Mouse (Mus musculus) kidney, embryonic 14.5 days (tissue): ENCODE measurements around the gene Elf2. TPM values are rescaled to one million over a fixed set of nuclear protein-coding genes. Genes with fewer than 3 reads are reported as not detected.

ENCODE experiments used
- ATAC-seq: fragments of 200-750 bp; cut with Nextera tagmentation; 2 replicates; pipeline ENCODE4 v1.8.0; 2017; ENCODE audit warnings: moderate number of reproducible peaks, mild to moderate bottlenecking, moderate TSS enrichment, moderate library complexity; ENCODE audit not compliant: low FRiP score, low TSS enrichment
- H3K27ac ChIP-seq: fragments of 300-500 bp; sonication (generic); 2 replicates; pipeline ENCODE4 v1.5.1; 2014; ENCODE audit warnings: low read depth, mild to moderate bottlenecking, low read length, moderate library complexity, mixed read lengths
- H3K27me3 ChIP-seq: fragments of 300-500 bp; sonication (generic); 2 replicates; pipeline ENCODE4 v1.6.1; 2014; ENCODE audit warnings: mild to moderate bottlenecking, low read length; ENCODE audit not compliant: control insufficient read depth, insufficient read depth
- H3K36me3 ChIP-seq: fragments of 300-500 bp; sonication (generic); 2 replicates; pipeline ENCODE4 v1.6.1; 2014; ENCODE audit warnings: low read length, mixed read lengths; ENCODE audit not compliant: control insufficient read depth, insufficient read depth
- H3K4me1 ChIP-seq: fragments of 300-500 bp; sonication (generic); 2 replicates; pipeline ENCODE4 v1.6.1; 2014; ENCODE audit warnings: low read length, mixed read lengths; ENCODE audit not compliant: control insufficient read depth, insufficient read depth
- H3K4me2 ChIP-seq: fragments of 300-500 bp; sonication (generic); replicated peaks from 2 replicates; pipeline ENCODE4 v1.6.1; 2014; ENCODE audit warnings: low read depth, mild to moderate bottlenecking, low read length
- H3K4me3 ChIP-seq: fragments of 300-500 bp; sonication (generic); 2 replicates; pipeline ENCODE4 v1.5.1; 2014; ENCODE audit warnings: mild to moderate bottlenecking, low read length
- H3K9ac ChIP-seq: fragments of 300-500 bp; sonication (generic); 2 replicates; pipeline ENCODE4 v1.6.1; 2014; ENCODE audit warnings: low read depth, mild to moderate bottlenecking, low read length, moderate library complexity
- H3K9me3 ChIP-seq: fragments of 300-500 bp; sonication (generic); 2 replicates; pipeline ENCODE4 v1.6.1; 2016; ENCODE audit warnings: low read length; ENCODE audit not compliant: control insufficient read depth
- WGBS: fragments of 180-500 bp; shearing (Covaris S2); extraction: QIAGEN DNeasy Blood & Tissue Kit; methylation state at CpG from one replicate; pipeline ENCODE4 v1.1.7; 2014; 5-methylcytosine and 5-hydroxymethylcytosine counted together
- polyA plus RNA-seq: library from polyadenylated mRNA; unstranded; fragments of >200 nt; fragmentation: Nextera tagmentation; extraction: Ambion mirVana; gene quantifications from 2 replicates; pipeline ENCODE4 v1.2.1, GENCODE M21; 2014

Gene Elf2
- polyA plus RNA-seq, 1 experiment from 2014 or later, result 61.6 TPM

DNA sequence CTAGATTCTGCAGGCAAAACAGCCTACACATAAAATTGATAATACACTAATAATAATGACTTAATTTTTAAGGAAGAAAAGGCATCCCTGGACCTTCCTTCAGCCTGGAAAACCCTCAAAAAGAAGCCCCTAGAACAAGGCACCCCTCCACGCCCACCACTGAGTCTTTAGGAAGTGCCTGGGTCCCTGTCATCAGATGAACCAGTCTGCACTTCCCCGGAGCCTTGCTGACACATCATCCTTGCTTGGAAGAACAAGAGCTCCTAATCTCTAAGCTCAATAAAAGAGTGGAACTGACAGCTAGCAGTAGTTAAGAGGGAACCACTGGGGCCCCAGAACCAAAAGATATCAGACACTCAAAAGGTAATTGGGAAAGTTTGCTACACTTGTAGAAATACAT is 33.8 kb downstream of the Elf2 start:
- Histone ChIP-seq H3K4me1 (no peaks in the 10 kb centered on the region), H3K27ac (no peak overlapping the region), H3K9ac (no peak overlapping the region), H3K4me3 (no peak overlapping the region), H3K4me2 (no peak overlapping the region), H3K27me3 (no peaks in the 10 kb centered on the region), H3K9me3 (no peaks in the 10 kb centered on the region), H3K36me3 (no peaks in the 10 kb centered on the region)
- ATAC-seq, result no peak
- WGBS, result 73% methylated on average over 2 of the region's 2 CpGs

DNA sequence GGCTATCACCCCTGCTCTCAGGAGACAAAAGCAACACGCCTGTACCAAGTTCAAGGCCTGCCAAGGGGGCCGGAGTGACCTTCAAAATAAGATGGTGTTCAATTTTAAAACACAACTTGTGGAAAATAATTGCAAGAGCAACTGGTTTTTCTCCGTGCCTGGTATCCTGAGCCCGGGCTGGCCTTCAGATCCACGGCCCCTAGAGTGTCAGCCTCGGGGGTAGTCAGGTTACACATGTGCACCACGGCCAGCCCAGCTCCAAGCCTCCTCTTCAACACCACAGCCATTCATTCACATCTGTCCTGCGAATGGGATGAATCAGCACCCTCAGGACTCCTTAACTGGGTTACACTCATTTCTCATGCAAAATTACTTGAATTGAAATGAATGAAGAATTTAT is 34.5 kb downstream of the Elf2 start:
- Histone ChIP-seq H3K9me3 (no peaks in the 10 kb centered on the region), H3K4me2 (no peak overlapping the region), H3K4me3 (no peak overlapping the region), H3K9ac (no peak overlapping the region), H3K4me1 (no peaks in the 10 kb centered on the region), H3K27me3 (no peaks in the 10 kb centered on the region), H3K27ac (no peak overlapping the region), H3K36me3 (no peaks in the 10 kb centered on the region)
- no peak for ATAC-seq
- WGBS, result 83% methylated on average over 8 of the region's 8 CpGs

- WGBS, result 77% methylated on average over 3 of the region's 3 CpGs
- Histone ChIP-seq H3K4me3 (no peak overlapping the region), H3K4me1 (no peaks in the 10 kb centered on the region), H3K27me3 (no peaks in the 10 kb centered on the region), H3K27ac (no peak overlapping the region), H3K36me3 (no peaks in the 10 kb centered on the region), H3K9ac (no peak overlapping the region), H3K9me3 (no peaks in the 10 kb centered on the region), H3K4me2 (no peak overlapping the region)
- no peak for ATAC-seq
These were observed 37.4 kb downstream of the Elf2 start for GRCm38 (mm10) chr3:51302971-51303476.

DNA sequence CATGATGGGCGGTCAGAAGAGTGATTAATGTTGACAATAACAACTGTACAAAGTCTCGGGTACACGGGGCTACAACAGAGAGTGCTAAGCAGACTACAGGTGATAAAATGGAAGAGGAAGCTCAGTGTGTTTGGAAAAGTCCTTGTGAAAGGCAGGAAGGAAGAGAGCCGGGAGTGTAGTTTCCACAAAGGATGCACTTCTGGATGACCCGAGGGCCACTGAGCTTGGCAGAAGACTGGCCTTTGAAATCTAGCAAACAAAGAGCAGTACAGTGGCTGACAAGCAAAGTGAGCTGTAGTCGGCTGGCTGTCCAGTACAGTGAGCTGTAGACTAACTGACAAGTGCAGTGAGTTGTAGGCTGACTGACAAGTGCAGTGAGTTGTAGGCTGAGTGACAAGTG is 38.9 kb downstream of the Elf2 start:
- Histone ChIP-seq H3K27ac (no peak overlapping the region), H3K4me1 (no peaks in the 10 kb centered on the region), H3K9ac (no peak overlapping the region), H3K27me3 (no peaks in the 10 kb centered on the region), H3K36me3 (no peaks in the 10 kb centered on the region), H3K4me3 (no peak overlapping the region), H3K4me2 (no peak overlapping the region), H3K9me3 (no peaks in the 10 kb centered on the region)
- no peak for ATAC-seq
- WGBS, result 77% methylated on average over 6 of the region's 6 CpGs

GRCm38 (mm10) chr3:51296790-51297189 is 43.7 kb downstream of the Elf2 start:
- ATAC-seq, result no peak
- H3K9ac ChIP-seq, result no peak overlapping the region
- no peaks in the 10 kb centered on the region for H3K36me3 ChIP-seq
- no peaks in the 10 kb centered on the region for H3K4me1 ChIP-seq
- H3K9me3 ChIP-seq, result no peaks in the 10 kb centered on the region
- no peak overlapping the region for H3K27ac ChIP-seq
- no peak overlapping the region for H3K4me3 ChIP-seq
- H3K4me2 ChIP-seq, result no peak overlapping the region
- H3K27me3 ChIP-seq, result no peaks in the 10 kb centered on the region
- WGBS, result 65% methylated on average over 1 of the region's 1 CpGs

- Histone ChIP-seq H3K9ac (no peak overlapping the region), H3K4me3 (no peak overlapping the region), H3K4me2 (no peak overlapping the region), H3K4me1 (no peaks in the 10 kb centered on the region), H3K36me3 (no peaks in the 10 kb centered on the region), H3K9me3 (no peaks in the 10 kb centered on the region), H3K27me3 (no peaks in the 10 kb centered on the region), H3K27ac (no peak overlapping the region)
- 64% methylated on average over 2 of the region's 2 CpGs for WGBS
- no peak for ATAC-seq
These were observed 45.2 kb downstream of the Elf2 start for GRCm38 (mm10) chr3:51295225-51295624.

GRCm38 (mm10) chr3:51294251-51294650 is 46.2 kb downstream of the Elf2 start:
- Histone ChIP-seq H3K4me1 (no peaks in the 10 kb centered on the region), H3K27ac (no peak overlapping the region), H3K9ac (no peak overlapping the region), H3K36me3 (no peaks in the 10 kb centered on the region), H3K4me3 (no peak overlapping the region), H3K9me3 (no peaks in the 10 kb centered on the region), H3K4me2 (no peak overlapping the region), H3K27me3 (no peaks in the 10 kb centered on the region)
- ATAC-seq, result no peak
- 53% methylated on average over 2 of the region's 2 CpGs for whole genome bisulfite sequencing

DNA sequence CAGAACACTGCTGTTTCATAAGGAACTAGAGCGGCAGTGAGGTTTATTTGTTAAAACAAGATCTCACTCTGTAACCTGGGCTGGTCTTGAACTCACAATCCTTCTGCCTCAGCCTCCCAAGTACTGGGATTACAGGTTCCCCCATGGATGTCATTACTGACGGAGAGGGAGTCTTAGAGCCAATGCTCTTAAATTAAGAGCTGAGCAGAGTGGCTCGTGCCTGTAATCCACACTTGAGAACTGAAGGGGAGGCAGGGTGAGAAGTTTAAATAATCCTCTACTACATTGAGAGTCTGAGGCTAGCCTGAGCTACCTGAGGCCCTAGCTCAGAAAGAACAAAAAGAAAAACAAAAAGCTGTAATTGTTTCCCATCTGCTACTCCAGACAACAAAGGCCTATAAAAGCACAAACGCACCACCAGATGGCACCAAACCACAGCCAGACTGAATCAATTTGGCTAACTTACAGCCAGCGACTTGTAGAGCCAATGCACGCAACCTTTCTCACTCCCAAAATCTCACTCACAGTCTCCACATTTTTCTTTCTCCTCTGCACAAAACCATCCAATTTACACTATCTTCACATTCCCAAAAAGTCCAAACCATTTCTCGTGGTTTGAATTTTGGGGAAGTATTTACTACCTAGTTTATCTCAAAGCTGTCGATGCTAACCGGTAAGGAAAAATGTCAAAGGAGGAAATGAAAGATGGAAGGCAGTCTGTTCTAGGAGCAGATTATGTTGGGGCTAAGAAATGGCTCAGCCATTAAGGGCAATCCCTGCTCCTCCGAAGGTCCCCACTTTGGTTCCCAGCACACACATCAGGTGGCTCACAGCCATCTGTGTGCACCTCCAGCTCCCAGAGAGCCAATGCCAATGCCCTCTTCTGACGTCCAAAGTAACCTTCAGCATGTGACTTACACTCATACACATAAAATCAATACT is 51.3 kb downstream of the Elf2 start:
- 55% methylated on average over 11 of the region's 11 CpGs for whole genome bisulfite sequencing
- peak; percentile 66; the same call in 1 of the 2 replicates for ATAC-seq
- no peaks in the 10 kb centered on the region for H3K9me3 ChIP-seq

GRCm38 (mm10) chr3:51284375-51284774 is 56.1 kb downstream of the Elf2 start:
- Histone ChIP-seq H3K27ac (no peak overlapping the region), H3K9ac (no peak overlapping the region), H3K9me3 (no peaks in the 10 kb centered on the region), H3K4me3 (no peak overlapping the region), H3K4me2 (no peak overlapping the region), H3K4me1 (no peaks in the 10 kb centered on the region), H3K27me3 (no peaks in the 10 kb centered on the region), H3K36me3 (no peaks in the 10 kb centered on the region)
- ATAC-seq, result no peak
- 73% methylated on average over 1 of the region's 1 CpGs for WGBS

More for the DNA sequence above, 51.3 kb downstream of the Elf2 start:
- no peaks in the 10 kb centered on the region for H3K36me3 ChIP-seq
- H3K27ac ChIP-seq, result no peak overlapping the region
- no peak overlapping the region for H3K9ac ChIP-seq
- H3K4me3 ChIP-seq, result no peak overlapping the region
- H3K27me3 ChIP-seq, result no peaks in the 10 kb centered on the region
- no peaks in the 10 kb centered on the region for H3K4me1 ChIP-seq
- H3K4me2 ChIP-seq, result no peak overlapping the region
